Mouse (Mus musculus) B cell, adult (primary cell): ENCODE data around the gene Boll. TPM values are rescaled to one million over a fixed set of nuclear protein-coding genes. Genes with fewer than 3 reads are reported as not detected.

Experiments used
- total RNA-seq: library from RNA; stranded (reverse); gene quantifications from 4 replicates; pipeline ENCODE4 v1.2.4, GENCODE M21; 2023; ENCODE audit not compliant: inconsistent age

Gene Boll
- 0.86 to 2.1 TPM (median 0.90 TPM) in 3 of 4 replicates, not detected in the other for total RNA-seq

GRCm38 (mm10) chr1:55363044-55363565, at the start of gene Boll:
Gene Boll, minus strand, starts transcription at chr1:55363469.

DNA sequence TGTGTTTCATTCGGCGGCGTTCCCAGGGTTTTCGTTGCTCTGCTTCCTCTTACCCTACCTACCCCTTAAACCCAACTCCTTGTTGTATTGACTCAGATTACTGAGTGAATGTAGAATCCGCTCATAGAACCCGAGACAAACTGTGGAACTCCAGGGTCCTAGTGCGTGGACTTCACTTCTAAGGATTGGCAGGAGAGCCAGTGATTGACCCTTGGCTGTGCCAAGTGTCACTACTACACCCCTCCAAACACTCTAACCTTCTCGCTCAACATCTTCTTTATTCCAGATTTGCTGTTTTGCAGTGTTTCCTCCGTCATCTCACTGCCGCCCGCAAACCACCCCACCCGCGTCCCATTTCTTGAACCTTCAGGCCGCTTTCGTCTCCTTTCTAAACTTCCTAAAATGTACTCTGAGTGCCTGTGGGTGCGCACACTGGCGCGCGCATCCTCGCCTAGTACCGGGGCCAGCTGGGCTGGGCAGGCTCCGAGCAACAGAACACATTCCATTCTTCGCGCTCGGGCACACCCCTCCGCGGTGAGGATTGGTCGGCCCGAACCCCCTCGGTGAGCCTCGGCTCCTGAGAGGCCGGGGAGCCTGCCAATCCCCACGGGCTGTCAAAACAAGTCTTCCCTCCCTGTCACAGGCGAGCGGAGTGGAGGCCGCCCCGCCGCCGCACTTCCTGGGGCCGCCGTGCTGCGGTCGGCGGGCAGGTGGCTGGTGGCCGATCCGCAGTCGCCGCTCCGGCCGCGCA, 42.2 kb upstream of the Boll start, which contains the start of gene Plcl1:
Plcl1 (plus strand) TSS at position 650 of the 751 bp plus-strand sequence.

DNA sequence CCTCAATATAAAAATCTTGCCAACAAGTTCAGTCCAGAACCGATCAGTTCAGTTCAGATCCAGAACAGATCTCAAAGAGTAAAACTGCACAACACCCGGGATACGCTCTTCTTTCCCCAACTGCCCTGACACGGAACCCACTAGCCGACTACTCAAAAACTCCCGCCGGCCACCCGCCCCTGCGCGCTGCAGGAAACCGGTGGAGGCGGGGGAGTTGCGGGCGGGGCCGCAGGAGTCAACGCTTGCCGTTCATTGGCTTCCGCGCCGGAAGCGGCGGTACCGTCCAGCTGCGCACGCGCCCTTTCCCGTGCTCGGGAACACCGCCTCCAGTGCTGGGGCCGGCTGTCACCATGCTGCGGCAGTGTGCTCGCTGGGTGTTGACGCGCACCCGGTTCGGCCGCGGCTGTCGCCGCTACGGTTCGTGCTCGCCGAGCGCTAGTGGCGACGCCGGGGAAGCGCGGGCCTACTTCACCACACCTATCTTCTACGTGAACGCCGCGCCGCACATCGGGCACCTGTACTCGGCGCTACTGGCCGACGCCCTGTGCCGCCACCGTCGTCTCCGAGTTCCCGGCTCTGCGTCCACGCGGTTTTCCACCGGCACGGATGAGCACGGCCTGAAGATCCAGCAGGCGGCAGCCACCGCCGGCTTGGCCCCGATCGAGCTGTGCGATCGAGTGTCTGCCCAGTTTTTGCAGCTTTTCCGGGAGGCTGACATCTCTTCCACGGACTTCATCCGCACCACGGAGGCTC, 126.2 kb downstream of the Boll start, which contains the start of gene Mars2:
Mars2 (plus strand) TSS at position 288 of the 753 bp plus-strand sequence.

DNA sequence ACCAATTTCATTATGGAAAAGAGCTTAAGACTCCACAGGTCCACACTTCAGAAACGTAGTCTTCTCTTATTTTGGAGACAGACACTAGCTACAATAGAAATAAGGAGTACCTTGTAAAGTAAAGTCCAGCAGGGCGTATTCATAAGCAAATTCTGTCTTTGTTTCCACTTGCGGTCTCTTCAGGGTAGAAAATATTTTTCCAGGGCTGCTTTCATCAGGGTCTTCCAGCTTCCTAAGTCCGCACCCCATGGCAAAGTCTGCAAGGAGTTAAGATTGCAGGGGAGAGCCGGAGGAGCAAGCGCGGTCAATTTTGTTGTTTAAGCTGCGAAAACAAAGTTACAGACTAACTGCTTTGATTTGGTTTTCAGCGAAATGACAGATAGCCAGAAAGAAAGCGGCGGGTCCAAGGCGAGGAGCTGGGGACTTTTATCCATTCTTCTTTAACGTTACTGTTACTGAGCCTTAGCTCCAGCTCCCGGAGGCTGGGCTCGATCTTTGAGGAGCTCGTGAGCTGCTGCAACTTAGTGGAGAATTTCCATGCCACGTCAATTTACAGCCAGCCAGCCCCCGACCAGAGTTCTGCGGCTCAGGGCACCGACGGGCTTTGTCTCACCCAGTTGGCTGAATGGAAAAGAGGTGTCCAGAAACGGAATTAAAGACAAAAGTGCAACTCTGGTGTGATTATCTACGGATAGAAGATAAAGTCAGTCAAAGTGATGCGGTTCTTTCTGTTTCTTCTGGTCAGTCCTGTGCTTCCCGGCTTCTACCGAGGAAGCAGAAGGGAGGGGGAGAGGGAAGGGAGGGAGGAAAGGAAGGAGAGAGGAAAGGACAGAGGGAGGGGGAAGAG, 137.0 kb downstream of the Boll start, which contains the start of gene Rftn2:
Rftn2 (minus strand) TSS at position 772 of the 847 bp plus-strand sequence.

Other genes starting within 250 kb of the Boll start
- 95.9 to 111 TPM (median 103 TPM) in 4 replicates for gene Mob4, start 232.2 kb downstream of the Boll start, total RNA-seq
- gene Rftn2, start 136.7 kb downstream of the Boll start, total RNA-seq: 8.6 to 13.0 TPM (median 9.3 TPM) in 4 replicates
- gene Mars2, start 126.3 kb downstream of the Boll start, total RNA-seq: 10.8 to 11.5 TPM (median 11.3 TPM) in 4 replicates
- 0.48 to 0.60 TPM (median 0.53 TPM) in 4 replicates for gene Plcl1, start 42.5 kb upstream of the Boll start, total RNA-seq